Mouse (Mus musculus): ENCODE measurements around the gene Eif4b.

Gene Eif4b

GRCm38 (mm10) chr15:102073559-102074069, at the start of gene Eif4b:
Gene Eif4b (plus strand): TSS chr15:102073773.
- in situ Hi-C loops (cut with MseI, MboI), result no loop called here

GRCm38 (mm10) chr15:102023888-102024287, 49.7 kb upstream of the Eif4b start:
- in situ Hi-C loops (cut with MseI, MboI), result no loop called here

- in situ Hi-C loops (cut with MseI, MboI), result no loop called here
Observed at GRCm38 (mm10) chr15:102025136-102025872, 48.3 kb upstream of the Eif4b start.

GRCm38 (mm10) chr15:102026430-102026829, 47.1 kb upstream of the Eif4b start:
- in situ Hi-C loops (cut with MseI, MboI), result no loop called here

- in situ Hi-C loops (cut with MseI, MboI), result no loop called here
Observed at GRCm38 (mm10) chr15:102028040-102028439, 45.5 kb upstream of the Eif4b start, which contains the start of gene Krt18. Gene Krt18 (plus strand): TSS chr15:102028180.

GRCm38 (mm10) chr15:102034121-102035053, 39.2 kb upstream of the Eif4b start:
- in situ Hi-C loops (cut with MseI, MboI), result no loop called here

GRCm38 (mm10) chr15:102040277-102040676, 33.3 kb upstream of the Eif4b start:
- in situ Hi-C loops (cut with MseI, MboI), result no loop called here

GRCm38 (mm10) chr15:102041951-102042350, 31.6 kb upstream of the Eif4b start:
- in situ Hi-C loops (cut with MseI, MboI), result no loop called here

- in situ Hi-C loops (cut with MseI, MboI), result no loop called here
Observed at GRCm38 (mm10) chr15:102044745-102045144, 28.8 kb upstream of the Eif4b start.

GRCm38 (mm10) chr15:102045691-102046090, 27.9 kb upstream of the Eif4b start:
- in situ Hi-C loops (cut with MseI, MboI), result no loop called here

- in situ Hi-C loops (cut with MseI, MboI), result no loop called here
Observed at GRCm38 (mm10) chr15:102048006-102048405, 25.6 kb upstream of the Eif4b start.

- in situ Hi-C loops (cut with MseI, MboI), result no loop called here
Observed at GRCm38 (mm10) chr15:102049871-102050270, 23.7 kb upstream of the Eif4b start.

GRCm38 (mm10) chr15:102051920-102052683, 21.5 kb upstream of the Eif4b start:
- in situ Hi-C loops (cut with MseI, MboI), result no loop called here

- in situ Hi-C loops (cut with MseI, MboI), result no loop called here
Observed at GRCm38 (mm10) chr15:102056495-102057174, 16.9 kb upstream of the Eif4b start.

- in situ Hi-C loops (cut with MseI, MboI), result loop anchor here (5.0 to 10.0 kb wide), 3 partner anchors 73 to 541 kb away; no protein-coding TSS in a partner anchor
Observed at GRCm38 (mm10) chr15:102065661-102066325, 7.8 kb upstream of the Eif4b start.

GRCm38 (mm10) chr15:102070476-102071467, 2.8 kb upstream of the Eif4b start:
- in situ Hi-C loops (cut with MseI, MboI), result no loop called here

- in situ Hi-C loops (cut with MseI, MboI), result no loop called here
Observed at GRCm38 (mm10) chr15:102072963-102073558, 512 bp upstream of the Eif4b start.

GRCm38 (mm10) chr15:102074070-102074731, 628 bp downstream of the Eif4b start:
- in situ Hi-C loops (cut with MseI, MboI), result no loop called here
